Mouse (Mus musculus) cerebellum, postnatal 4 days (tissue): ENCODE data around the gene Mmadhc.
A peak's percentile ranks its signal among the peaks of the same experiment; 100 is the strongest.

ENCODE experiments used
- DNase-seq, 2 experiments: peaks; one replicate each; pipeline ENCODE4 v3.0.0; 2022; ENCODE audit warnings: low spot score in 2 of 2, mixed read lengths in 1 of 2

Mmadhc gene

GRCm38 (mm10) chr2:50296109-50296986 is at the start of gene Mmadhc:
Mmadhc (minus strand) TSS chr2:50296801.
- DNase-seq, result peak; percentile 79 to 88

GRCm38 (mm10) chr2:50343598-50343997 is 47.0 kb upstream of the Mmadhc start:
- no peak for DNase-seq

GRCm38 (mm10) chr2:50339061-50339460 is 42.5 kb upstream of the Mmadhc start:
- DNase-seq, result no peak

GRCm38 (mm10) chr2:50337596-50337995 is 41.0 kb upstream of the Mmadhc start:
- DNase-seq, result no peak

GRCm38 (mm10) chr2:50331716-50332270 is 35.2 kb upstream of the Mmadhc start:
- peak in 1 of 2 experiments; percentile 2 for DNase-seq

GRCm38 (mm10) chr2:50328181-50328580 is 31.6 kb upstream of the Mmadhc start:
- no peak for DNase-seq

- DNase-seq, result no peak
Measured at GRCm38 (mm10) chr2:50324799-50325198, 28.2 kb upstream of the Mmadhc start.

GRCm38 (mm10) chr2:50306663-50307320 is 10.2 kb upstream of the Mmadhc start:
- peak in 1 of 2 experiments; percentile 63 for DNase-seq

GRCm38 (mm10) chr2:50304824-50305577 is 8.4 kb upstream of the Mmadhc start:
- DNase-seq, result peak in 1 of 2 experiments; percentile 6

GRCm38 (mm10) chr2:50296987-50297350 is 368 bp upstream of the Mmadhc start:
- DNase-seq, result no peak

- DNase-seq, result no peak
Measured at GRCm38 (mm10) chr2:50295562-50295961, 1.0 kb downstream of the Mmadhc start.

GRCm38 (mm10) chr2:50294084-50294483 is 2.5 kb downstream of the Mmadhc start:
- DNase-seq, result no peak

GRCm38 (mm10) chr2:50293572-50293971 is 3.0 kb downstream of the Mmadhc start:
- DNase-seq, result no peak

- DNase-seq, result no peak
Measured at GRCm38 (mm10) chr2:50291901-50292300, 4.7 kb downstream of the Mmadhc start.

GRCm38 (mm10) chr2:50290754-50291153 is 5.8 kb downstream of the Mmadhc start:
- DNase-seq, result no peak

GRCm38 (mm10) chr2:50284781-50285180 is 11.8 kb downstream of the Mmadhc start:
- DNase-seq, result no peak

- no peak for DNase-seq
Measured at GRCm38 (mm10) chr2:50284040-50284439, 12.6 kb downstream of the Mmadhc start.

GRCm38 (mm10) chr2:50276715-50277114 is 19.9 kb downstream of the Mmadhc start:
- DNase-seq, result no peak

GRCm38 (mm10) chr2:50273415-50273814 is 23.2 kb downstream of the Mmadhc start:
- no peak for DNase-seq

GRCm38 (mm10) chr2:50272165-50272564 is 24.4 kb downstream of the Mmadhc start:
- no peak for DNase-seq

- no peak for DNase-seq
Measured at GRCm38 (mm10) chr2:50268514-50268913, 28.1 kb downstream of the Mmadhc start.

- no peak for DNase-seq
Measured at GRCm38 (mm10) chr2:50267046-50267445, 29.6 kb downstream of the Mmadhc start.
